Mouse (Mus musculus) thymus, postnatal 25 days (tissue): ENCODE results near the gene Rsrc1.

ENCODE experiments used
- DNase-seq: peaks from one replicate; pipeline ENCODE4 v3.0.0; 2022

Gene Rsrc1

DNA sequence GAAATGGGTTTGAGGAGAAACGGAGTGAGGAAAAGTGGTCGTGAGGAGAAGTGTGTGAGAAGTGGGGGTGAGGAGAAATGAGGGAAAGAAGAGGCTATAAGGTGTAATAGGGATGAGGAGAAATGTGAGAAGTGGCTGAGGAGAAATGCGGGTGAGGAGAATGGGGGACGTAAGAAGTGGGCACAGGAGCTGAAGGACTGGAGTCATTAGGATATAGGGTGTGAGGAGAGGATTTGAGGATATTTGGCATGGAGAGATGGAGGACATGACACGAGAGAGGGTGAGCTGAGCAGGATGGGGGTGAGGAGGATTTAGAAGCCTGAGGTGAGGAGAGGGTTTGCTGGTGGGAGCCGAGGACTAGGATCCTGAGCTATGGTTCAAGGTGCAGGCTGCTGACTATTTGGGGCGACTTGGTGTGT lies 393.2 kb downstream of the Rsrc1 start:
- DNase-seq, result no peak

DNA sequence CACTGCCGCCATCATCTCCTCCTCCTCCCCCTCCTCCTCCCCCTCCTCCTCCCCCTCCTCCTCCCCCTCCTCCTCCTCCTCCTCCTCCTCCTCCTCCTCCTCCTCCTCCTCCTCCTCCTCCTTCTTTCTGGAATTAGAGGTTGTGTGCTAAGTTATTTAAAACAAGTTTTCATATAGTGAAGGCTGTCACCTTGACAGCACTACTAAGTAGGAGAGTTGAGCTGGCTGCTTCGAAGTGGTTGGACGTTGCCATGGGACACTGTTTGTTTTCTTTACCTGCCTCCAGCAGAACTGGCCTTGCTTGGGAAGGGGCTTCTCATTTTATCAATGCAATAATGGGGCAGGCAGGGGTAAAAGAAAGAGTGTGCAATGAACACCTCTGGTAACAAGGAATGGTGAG lies 393.9 kb downstream of the Rsrc1 start, which contains the start of gene Gm17402:
Gene Gm17402 (minus strand): TSS at position 101 of the 400 bp plus-strand sequence.
- DNase-seq, result no peak

DNA sequence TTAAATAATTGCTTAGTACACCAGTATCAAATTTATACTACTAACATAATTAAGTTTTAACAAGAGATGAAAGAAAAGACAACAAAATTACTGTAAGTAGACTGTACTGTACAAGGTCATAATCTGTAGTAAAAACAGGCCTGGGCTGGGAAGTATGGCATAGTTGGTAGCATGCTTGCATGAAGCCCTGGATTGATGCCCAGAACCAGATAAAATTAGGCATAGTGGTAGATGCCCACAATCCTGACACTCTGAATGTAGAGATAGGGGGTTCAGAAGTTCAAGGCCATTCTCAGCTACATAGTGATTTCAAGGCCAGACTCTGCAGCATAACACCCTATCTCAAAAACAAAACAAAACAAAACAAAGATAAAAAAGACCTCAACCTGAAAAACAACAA lies 397.0 kb downstream of the Rsrc1 start:
- DNase-seq, result no peak
